Mouse (Mus musculus): ENCODE measurements around the gene Sco1.
A peak's percentile ranks its signal among the peaks of the same experiment; 100 is the strongest.
"Not testable (repeated sequence)": the region's sequence is repeated elsewhere in the genome, so short reads cannot be mapped to it uniquely, and the experiment has no call there.

Sco1 gene

DNA sequence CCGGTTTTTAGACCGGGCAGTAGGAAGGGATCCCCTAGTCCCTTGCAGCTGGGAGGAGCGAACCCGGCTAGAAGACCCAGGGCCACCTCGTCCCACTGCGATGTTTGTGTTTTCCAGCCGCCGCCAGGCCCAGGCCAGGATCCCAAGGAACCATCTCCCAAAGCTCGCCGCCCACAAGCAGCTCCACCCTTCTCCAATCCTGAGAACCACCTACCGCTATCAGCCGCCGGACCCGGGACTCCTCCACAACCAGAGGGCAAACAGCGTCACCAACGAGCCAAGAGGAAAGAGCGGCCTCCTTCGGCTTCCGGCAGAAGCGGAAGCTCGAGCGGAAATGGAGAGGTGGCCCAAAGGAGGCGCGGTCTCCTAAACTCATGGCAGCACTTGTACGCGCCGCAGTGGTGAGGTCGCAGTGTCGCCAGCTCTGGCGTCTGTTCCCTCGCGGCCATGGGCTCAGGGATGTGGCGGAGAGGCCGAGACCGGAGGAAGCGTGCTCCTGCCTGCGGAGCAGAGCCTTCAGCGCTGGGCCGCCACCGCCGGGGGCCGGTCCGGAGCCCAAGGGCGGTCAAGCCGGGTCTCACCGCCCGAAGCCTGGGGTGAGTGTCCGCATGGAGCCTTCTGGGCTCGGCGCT lies at the start of gene Sco1, which contains the start of gene Adprm:
Sco1 (plus strand) TSS at position 350 of the 632 bp plus-strand sequence.
Adprm (minus strand) TSS at position 274 of the 632 bp plus-strand sequence.
- peak; percentile 83 for DNase-seq (ENCODE audit: low spot score)

DNA sequence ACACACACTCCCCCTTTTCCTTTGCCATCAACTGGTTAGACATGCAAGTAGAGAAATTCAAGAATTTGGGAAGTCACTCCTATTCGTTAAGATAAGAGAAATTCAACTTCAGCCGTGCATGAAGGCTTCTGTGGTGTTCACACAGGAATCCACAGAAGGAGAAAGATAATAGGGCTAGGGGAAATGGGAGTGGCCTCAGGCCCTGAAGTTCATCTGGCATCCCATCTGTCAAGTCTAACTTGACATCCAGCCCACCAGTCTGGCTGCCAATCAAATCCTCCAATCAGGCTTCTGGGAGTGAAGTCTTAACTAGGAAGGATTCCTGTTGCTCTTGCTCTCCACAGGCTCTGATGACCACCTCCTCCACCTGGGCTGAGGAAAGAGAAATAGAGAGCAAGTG lies 49.6 kb upstream of the Sco1 start:
- no peak for DNase-seq (ENCODE audit: low spot score)

DNA sequence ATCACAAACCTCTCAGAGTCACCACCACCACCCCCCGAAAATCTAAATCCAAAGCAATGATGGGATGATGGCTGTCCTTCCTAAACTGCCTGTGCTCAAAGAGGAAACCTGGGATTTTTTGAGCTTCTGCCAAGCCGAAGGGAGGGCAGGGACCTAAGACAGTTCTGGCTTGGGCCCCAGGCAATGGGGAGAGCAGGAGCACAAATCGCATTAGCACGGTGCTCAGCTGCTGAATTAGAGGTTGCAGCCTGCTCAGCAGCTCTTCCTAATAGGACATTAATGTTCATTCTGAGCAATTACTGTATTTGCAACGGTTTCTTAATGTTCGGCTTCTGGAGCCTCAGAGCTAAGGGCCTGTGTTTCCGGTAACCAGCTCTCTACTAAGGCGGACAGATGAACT lies 44.5 kb upstream of the Sco1 start:
- DNase-seq (ENCODE audit: low spot score): no peak

DNA sequence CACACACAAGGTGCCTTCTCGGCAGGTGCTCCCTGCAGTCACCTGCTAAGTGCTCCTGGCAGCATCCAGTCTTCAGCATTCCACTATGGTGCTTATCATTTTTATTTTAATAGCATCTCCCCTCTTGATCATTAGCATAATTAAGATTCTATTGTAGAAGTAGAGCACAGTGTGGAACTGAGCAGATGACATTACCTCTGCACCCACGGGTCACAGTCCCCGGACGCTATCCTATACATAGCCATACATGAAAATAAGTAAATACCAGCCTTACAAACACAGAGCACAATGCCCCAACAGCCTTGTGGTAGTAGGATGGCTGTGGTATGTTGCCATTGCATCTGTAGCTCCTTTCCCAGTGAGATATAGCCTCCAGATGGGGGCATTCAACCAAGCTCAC lies 43.9 kb upstream of the Sco1 start:
- no peak for DNase-seq (ENCODE audit: low spot score)

DNA sequence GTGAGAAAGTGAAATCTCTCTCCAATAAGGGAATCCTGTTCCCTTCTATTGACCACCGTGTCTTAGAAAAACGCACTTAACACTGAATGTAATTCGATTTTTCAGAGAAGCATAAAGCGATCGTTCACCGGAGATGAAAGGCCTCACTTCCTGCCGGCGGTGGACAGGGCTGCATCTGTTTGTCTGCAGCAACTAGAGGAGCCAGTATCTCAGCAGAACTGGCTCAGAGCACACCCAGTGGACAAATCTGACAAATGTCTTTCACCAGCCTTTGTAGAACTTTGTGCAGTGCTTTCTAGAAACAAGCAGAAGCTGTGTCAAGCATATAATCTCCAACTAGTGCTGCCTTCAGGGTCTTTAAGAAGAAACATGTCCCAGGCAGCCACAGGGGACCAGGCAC lies 42.0 kb upstream of the Sco1 start:
- no peak for DNase-seq (ENCODE audit: low spot score)

DNA sequence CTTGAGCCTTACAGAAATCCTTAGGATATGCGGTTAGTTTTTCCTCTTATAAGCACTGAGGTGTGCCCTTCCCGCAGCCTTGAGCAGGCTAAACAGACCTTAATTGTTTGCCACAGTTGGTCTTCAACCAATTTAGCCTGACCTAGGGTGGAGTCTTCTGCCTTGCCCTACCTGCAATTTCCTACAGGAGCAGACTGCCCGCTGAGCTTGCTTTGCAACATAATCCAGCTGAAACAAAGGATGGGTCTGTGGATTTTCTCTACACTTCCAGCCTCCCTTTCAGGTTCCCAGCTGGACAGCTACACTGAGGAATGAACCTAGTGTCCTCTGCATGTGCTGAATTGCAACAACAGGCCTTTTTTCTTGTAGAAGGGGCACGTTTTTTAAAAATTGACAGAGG lies 40.8 kb upstream of the Sco1 start:
- no peak for DNase-seq (ENCODE audit: low spot score)

DNA sequence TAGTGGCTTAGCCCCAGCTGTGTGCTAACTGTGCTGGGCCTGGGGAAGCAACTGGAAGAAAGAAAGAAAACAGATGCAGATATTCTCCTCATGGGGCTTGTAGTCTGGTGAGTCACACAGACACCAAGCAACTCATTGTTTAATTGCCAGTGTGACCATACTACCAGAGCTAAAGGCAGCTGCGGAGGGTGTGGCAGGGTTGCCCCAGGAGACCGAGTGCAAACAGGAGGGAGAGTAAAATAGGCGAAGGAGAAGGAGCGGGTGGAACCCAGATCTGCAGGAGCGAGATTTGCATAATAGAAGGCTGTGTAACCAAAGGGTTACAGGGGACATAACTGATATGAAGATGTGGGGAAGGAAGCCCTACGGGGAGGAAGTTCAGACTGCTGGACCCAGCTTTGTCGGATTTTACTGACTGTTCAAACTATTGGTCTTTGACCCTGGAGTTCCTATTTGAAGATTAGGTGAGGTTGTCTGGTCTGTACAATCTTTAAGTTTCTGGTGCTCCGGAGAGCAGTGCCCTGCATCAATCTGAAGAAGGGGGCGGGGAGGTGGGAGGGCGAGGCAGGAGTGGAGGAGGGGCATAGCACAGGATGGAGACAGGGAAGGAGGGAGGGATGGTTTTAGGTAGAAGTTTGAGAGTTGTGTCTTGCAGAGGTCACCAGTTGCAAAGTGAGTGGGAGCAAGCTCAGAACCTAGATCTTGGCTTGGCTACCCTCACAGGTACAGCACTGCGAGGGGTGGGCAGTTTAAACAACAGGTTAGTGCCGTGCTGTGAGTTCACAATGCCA lies 34.5 kb upstream of the Sco1 start:
- DNase-seq (ENCODE audit: low spot score): no peak

DNA sequence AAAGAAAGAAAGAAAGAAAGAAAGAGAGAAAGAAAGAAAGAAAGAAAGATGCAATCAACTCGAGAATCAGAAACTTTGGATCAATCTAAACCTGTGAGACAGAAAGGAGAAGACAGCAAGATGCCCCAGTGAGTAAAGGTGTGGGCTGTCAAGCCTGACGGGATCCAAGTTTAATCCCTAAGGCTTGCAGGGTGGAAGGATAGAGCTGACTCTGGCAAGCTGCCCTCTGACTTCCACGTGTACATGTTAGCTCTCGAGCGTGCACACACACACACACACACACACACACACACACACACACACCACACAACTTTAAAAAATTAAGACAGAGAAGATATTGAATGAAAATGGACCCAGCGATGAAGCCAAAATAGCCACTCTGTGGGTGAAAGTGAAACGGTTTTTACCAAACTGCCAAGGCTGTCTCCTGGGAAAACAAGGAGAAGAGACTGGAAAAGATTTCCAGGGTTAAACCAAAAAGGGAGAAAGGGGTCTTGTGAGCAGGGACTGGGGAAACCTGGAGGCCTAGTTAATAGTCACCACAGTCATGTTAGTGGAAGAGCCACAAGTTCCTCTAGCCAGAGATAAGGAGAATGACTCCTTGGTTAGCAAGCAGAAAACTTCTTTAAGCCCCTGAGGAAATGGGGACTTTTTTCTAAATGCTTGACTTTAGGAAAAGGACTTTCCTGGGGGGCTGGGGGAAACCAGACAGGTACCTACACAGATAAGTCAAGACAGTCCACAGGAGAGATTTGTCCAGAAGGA lies 32.6 kb upstream of the Sco1 start:
- DNase-seq (ENCODE audit: low spot score): no peak

DNA sequence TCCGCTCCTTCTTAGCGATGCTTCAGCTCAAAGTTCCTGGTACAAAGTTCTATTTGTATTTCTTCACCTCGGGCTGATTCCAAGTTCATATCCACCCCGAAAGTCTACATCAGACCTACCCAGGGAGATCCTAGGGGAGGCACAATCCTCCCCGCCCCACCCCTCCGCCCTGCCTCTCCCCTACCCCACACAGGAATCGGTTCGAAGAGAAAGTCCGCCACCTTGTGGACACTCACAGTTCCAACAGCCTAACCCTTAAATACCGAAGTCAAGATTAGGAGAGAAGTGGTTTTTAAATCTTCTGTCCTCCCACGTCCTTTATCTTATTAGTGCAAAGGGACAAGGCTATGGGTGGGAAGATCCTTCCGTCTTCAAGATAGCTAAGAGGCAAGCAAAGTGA lies 31.5 kb upstream of the Sco1 start:
- peak; percentile 41 for DNase-seq (ENCODE audit: low spot score)

DNA sequence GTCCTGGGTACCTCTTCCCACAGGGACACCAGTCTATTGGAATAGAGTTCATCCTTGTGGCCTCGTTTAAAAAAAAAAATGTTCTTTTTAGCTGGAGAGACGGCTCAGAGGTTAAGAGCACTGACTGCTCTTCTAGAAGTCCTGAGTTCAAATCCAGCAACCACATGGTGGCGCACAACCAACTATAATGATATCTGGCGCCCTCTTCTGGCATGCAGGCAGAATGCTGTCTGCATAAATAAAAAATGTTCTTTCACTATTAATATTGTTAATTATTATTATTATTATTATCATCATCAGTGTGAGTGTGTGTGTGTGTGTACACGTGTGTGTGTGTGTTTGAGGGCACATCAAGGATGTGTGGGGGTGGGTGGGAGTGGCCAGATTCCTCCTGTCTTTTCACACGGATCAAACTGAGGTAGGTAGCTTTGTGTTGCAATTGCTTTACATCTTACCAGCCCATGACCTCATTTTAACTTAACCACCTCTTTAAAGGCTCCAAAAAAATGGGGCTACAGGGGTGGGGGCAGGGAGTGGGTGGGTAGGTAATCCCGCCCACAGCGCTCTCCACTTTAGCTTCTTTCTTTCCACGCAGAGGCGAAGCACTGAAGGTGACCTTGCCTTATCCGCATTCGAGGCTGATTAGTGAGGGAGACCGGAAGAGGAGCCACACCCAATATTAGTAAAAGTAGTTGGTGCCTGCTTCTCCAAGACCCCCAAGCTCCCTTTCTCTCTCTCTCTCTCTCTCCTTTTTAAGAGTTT lies 29.9 kb upstream of the Sco1 start:
- no peak for DNase-seq (ENCODE audit: low spot score)

DNA sequence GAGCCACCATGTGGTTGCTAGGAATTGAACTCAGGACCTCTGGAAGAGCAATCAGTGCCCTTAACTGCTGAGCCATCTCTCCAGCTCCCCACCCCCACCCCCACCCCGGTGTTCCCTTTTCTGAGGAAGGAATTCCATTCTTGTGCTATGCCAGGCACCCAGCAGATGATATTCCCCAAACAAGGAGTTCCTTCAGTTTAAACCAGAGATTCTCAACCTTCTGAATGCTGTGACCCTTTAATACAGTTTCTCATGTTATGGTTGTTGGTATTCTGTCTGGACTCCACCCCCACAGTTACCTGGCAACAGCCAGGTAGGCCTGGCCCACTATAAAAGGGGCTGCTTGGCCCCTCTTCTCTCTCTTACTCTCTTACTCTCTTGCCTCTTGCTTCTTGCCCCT lies 29.3 kb upstream of the Sco1 start:
- not testable (repeated sequence) for DNase-seq (ENCODE audit: low spot score)

DNA sequence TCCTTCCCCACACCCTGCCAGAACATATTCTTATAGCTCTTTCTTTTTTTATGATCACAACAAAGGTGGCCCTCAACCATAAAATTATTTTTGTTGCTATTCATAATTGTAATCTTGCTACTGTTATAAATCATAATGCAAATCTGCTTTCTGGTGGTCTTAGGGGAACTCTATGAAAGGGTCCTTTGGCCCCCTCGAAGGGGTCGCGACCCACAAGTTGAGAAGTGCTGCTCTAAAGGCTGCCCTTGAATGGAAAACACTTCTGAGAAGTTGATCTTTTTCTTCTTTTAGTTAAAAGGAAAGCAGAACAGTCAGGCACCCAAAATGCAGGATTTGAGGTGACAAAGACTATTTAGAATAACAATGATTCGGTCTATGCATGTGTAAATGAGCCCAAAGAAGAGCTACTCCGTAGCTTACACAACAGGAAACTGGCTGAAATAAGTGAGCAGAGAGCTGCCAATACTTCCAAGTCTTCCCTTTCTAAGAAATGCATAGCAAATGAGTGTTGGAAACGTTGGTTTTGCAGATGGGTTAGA lies 28.6 kb upstream of the Sco1 start:
- DNase-seq (ENCODE audit: low spot score): no peak

DNA sequence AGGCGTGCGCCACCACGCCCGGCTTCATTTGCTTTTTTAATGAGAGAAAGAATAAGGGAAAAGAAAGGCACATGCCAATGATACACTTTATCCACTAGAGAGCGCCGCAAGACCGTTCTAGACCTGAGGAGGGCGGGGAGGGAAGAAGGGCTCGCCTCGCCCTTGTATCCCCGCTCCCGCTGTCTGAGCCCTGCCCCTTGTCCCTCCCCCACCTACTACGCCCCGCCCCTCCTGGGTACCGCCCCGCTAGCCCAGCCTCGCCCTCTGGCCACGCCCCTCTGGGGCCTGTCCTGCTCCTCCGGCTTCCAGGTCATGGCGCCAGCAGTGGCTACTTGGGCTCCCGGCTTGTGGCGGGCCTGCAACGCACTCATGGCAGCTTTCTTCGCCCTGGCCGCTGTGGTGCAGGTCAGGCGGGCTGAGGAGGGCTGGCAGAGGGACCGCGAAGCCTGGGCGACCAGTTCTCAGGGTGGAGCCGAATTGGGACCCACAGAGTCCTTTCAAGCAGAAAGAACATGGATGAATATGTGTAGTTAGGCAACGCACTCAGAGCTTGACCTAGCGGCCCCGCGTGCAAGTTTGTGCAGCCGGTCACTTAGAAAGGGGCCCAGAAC lies 27.5 kb upstream of the Sco1 start, which contains the start of gene Tmem220:
Tmem220 (plus strand) TSS at position 288 of the 611 bp plus-strand sequence.
- peak; percentile 89 for DNase-seq (ENCODE audit: low spot score)

DNA sequence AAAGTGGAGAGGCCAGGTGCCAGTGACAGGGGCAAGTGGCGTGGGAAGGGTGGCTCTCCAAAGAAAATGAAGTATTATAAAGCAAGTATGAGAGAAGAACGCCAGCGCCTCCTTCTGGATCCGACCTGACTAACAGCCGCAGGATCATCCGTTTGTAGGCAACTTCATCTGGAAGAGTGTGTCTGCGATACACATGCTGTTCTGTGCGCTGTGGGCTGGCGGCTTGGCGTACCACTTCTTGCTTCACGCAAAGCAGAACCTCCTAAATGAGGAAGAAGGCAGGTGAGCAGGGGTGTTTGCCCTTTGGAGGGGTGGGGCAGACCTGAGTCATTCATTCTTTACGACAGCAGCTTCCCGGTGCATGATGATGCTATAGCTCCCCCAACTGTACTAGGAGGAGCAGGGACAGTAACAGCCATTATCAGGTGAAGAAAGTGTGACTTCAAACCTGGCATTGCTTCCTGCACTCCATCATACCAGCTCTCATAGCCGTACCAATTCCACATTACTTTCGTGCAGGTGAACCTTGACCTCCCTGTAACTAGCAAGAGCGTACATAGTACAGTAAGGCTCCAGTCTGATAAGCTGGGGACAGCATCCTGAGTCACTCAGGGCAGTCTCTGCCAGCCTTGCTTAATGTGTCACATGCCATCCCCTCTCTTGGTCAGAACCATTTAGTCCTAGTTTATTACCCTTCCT lies 21.4 kb upstream of the Sco1 start:
- DNase-seq (ENCODE audit: low spot score): no peak

DNA sequence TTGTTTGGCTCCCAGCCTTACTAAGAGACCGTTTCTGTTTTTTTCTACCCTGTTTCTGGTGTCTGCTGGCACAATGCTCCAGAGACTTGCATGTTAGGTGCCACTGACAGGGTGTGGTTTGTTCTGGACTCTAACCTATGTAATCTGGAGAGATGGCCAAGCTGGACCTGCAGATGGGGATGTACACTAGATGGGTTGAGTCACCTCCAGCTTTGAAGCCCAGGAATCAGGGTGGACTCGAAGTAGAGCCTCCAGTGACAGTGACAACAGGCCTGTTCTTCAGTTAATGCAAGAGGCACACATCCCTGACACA lies 20.9 kb upstream of the Sco1 start:
- no peak for DNase-seq (ENCODE audit: low spot score)

DNA sequence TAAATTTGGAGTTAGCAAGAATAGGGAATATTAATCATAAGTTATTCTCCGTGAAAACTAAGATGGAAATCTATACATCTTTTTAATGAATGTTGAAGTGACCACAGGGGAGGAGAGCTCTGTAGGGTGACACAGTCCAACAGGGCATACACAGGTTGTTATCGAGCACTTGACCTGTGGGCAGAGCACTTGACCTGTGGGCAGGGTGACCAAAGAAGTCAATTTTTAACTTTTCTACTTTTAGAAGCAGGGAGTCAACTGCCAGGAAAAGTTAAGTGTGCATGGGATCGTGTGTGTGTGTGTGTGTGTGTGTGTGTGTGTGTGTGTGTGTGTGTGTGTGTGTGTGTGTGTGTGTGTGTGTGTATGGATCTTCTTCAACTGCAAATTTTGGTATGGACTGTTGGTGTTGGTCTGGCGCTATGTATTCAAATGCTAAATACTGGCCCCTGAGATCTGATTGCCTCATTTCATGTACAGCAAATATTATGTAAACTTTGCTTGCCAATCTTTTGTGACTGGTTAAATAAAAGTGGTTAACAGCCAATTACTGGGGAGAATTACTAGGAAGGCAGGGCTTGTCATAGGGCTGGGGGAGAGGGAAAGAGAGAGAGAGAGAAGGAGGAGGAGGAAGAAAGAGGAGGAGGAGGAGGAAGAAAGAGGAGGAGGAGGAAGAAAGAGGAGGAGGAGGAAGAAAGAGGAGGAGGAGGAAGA lies 17.5 kb upstream of the Sco1 start:
- no peak for DNase-seq (ENCODE audit: low spot score)

DNA sequence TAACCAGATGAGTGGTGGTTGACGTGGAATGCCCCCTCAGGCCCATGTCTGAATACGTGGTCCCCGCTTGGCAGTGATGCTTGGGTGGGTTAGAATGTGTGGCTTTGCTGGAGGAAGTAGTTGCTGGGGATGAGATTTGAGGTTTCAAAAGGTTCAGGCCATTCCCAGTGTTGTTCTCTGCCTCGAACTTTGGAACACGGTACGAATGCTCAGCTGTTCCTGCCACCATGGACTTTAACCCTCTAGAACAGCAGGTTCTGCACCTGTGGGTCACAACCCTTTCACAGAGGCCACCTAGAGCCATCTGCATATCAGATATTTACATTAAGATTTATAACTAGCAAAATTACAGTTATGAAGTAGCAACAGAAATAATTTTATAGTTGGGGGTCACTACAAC lies 16.2 kb upstream of the Sco1 start:
- no peak for DNase-seq (ENCODE audit: low spot score)

DNA sequence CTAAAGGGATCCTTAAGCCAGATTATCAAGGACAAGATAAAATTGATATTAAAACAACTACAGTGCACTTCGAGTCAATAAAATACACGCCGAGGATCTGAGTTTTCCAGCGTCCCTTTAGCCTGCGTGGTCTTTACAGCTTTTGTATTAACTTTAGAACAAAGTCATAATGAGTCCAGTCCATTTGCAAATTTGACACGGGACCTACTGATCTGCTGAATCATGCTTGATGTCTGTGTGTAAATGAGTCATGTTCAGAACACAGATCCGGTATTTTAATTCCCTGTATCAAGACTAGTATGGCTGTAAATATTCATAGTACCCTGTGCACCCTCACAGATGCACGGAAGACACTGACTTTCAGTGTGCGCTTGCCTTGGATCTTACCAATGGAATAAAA lies 15.6 kb upstream of the Sco1 start:
- DNase-seq (ENCODE audit: low spot score): no peak

DNA sequence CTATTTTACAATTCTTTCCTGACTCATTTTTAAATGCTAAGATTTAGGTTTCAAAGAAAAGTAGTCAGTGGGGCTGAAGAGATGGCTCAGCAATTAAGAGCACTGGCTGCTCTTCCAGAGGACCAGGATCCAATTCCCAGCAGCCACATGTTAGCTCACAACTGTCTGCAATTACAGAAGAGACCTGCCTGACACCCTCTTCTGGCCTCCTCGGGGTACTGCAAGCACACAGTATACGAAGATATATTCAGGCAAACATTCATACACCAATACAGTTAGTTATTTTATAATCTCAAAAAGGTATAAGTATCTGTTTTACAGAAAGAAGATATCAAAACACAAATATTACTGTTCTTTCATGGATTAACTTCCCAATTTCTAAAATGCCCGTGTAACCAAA lies 12.7 kb upstream of the Sco1 start:
- DNase-seq (ENCODE audit: low spot score): no peak

DNA sequence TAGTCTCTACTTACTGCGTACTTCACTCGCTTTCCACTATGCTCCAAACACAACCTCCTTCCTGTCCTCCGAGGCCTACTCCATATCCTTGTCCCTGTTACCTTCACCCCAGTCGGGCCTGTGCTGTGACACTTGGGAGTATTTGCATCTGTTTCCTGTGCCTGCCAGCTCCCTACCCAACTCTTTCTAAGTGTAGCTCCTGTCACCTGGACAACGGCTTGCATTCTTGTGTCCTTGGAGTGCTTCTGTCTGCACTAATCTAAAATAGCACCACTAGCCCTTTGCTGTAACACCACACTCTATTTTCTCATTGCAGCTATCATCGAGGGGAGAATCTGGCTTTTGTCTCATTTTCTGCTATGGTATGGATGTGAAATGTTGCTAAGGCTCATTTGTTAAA lies 12.0 kb upstream of the Sco1 start:
- no peak for DNase-seq (ENCODE audit: low spot score)

Data from ovary, postnatal 14 days (tissue).